Mouse (Mus musculus) adrenal gland, adult 10 weeks (tissue): ENCODE measurements around the gene Zar1l. TPM values are rescaled to one million over a fixed set of nuclear protein-coding genes. Genes with fewer than 3 reads are reported as not detected.

Source experiments
- polyA plus RNA-seq: library from polyadenylated mRNA; stranded (reverse); fragments of 350-450 nt; fragmentation: Illumina TruSeq; extraction: RNeasy Lipid Tissue Mini Kit (QIAGEN cat#74804); gene quantifications from one replicate; pipeline ENCODE4 v1.2.3, GENCODE M21; 2014; ENCODE audit warnings: low read depth, low replicate concordance

Zar1l gene
- polyA plus RNA-seq: not detected

GRCm38 (mm10) chr5:150518064-150518463, at the start of gene Zar1l:
Gene Zar1l (minus strand): TSS chr5:150518164.

GRCm38 (mm10) chr5:150521937-150522866, 4.2 kb upstream of the Zar1l start, which contains the start of gene Brca2:
Gene Brca2 (plus strand): TSS chr5:150522630.

Other genes starting within 250 kb of the Zar1l start
- gene Brca2, start 4.5 kb upstream of the Zar1l start, polyA plus RNA-seq: 4.3 TPM
- gene N4bp2l1, start 79.0 kb upstream of the Zar1l start, polyA plus RNA-seq: 44.4 TPM
- 122 TPM for gene N4bp2l2, start 148.0 kb upstream of the Zar1l start, polyA plus RNA-seq
- gene Pds5b, start 155.6 kb upstream of the Zar1l start, polyA plus RNA-seq: 54.4 TPM